Mouse (Mus musculus) limb, embryonic 13.5 days (tissue): Measurements from ENCODE around the gene Prps1l3. TPM values are rescaled to one million over a fixed set of nuclear protein-coding genes. Genes with fewer than 3 reads are reported as not detected.
"Not testable (repeated sequence)": the region's sequence is repeated elsewhere in the genome, so short reads cannot be mapped to it uniquely, and the experiment has no call there.

Source experiments
- ATAC-seq: fragments of 200-750 bp; cut with Nextera tagmentation; 2 replicates; pipeline ENCODE4 v1.8.0; 2017; ENCODE audit warnings: low read depth, moderate number of reproducible peaks, moderate TSS enrichment; ENCODE audit not compliant: low FRiP score
- H3K27ac ChIP-seq: fragments of 300-500 bp; sonication (generic); 2 replicates; pipeline ENCODE4 v1.5.1; 2015; ENCODE audit warnings: inconsistent platforms, mild to moderate bottlenecking, moderate library complexity
- H3K27me3 ChIP-seq: fragments of 300-500 bp; sonication (generic); 2 replicates; pipeline ENCODE4 v1.6.1; 2015; ENCODE audit warnings: mild to moderate bottlenecking, inconsistent platforms
- H3K36me3 ChIP-seq: fragments of 300-500 bp; sonication (generic); 2 replicates; pipeline ENCODE4 v1.6.1; 2015; ENCODE audit warnings: inconsistent platforms, mild to moderate bottlenecking, moderate library complexity
- H3K4me1 ChIP-seq: fragments of 300-500 bp; sonication (generic); 2 replicates; pipeline ENCODE4 v1.6.1; 2015; ENCODE audit warnings: inconsistent platforms
- H3K4me2 ChIP-seq: fragments of 300-500 bp; sonication (generic); replicated peaks from 2 replicates; pipeline ENCODE4 v1.6.1; 2015; ENCODE audit warnings: inconsistent platforms, mild to moderate bottlenecking, moderate library complexity
- H3K4me3 ChIP-seq: fragments of 300-500 bp; sonication (generic); 2 replicates; pipeline ENCODE4 v1.5.1; 2015; ENCODE audit warnings: moderate library complexity, mild to moderate bottlenecking, inconsistent platforms
- H3K9ac ChIP-seq: fragments of 300-500 bp; sonication (generic); 2 replicates; pipeline ENCODE4 v1.6.1; 2015; ENCODE audit warnings: mild to moderate bottlenecking, inconsistent platforms
- H3K9me3 ChIP-seq: fragments of 300-500 bp; sonication (generic); 2 replicates; pipeline ENCODE4 v1.6.1; 2016; ENCODE audit warnings: inconsistent platforms
- WGBS: fragments of 180-500 bp; shearing (Covaris S2); methylation state at CpG from one replicate; pipeline ENCODE4 v1.1.7; 2015; 5-methylcytosine and 5-hydroxymethylcytosine counted together
- polyA plus RNA-seq: library from polyadenylated mRNA; unstranded; fragments of >200 nt; fragmentation: Nextera tagmentation; extraction: Ambion mirVana; gene quantifications from 2 replicates; pipeline ENCODE4 v1.2.1, GENCODE M21; 2015

The Prps1l3 gene
- polyA plus RNA-seq, 1 experiment from 2014 or later: 70.6 TPM

DNA sequence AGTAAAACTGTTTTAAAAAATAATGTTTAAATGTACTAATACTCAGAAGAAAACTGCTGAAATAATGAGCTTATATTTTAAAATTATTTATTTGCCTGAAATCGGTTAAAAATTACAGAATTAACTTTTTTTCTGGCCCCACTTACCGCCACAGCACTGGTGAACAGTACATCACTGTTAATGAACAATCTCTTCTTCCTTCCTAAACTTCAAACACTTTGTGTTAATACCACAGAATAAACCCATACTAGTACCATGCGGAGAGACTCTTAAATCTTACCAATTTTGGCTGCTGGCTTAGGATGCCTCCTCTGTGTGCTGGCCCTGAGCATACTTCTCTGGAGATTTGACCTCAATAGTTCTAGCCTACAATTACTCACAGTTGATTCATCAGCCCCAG is 28.3 kb upstream of the Prps1l3 start:
- Histone ChIP-seq H3K9me3 (no peaks in the 10 kb centered on the region), H3K27ac (no peak overlapping the region), H3K4me2 (no peak overlapping the region), H3K27me3 (peaks cover 17% of the 10 kb centered on the region), H3K4me1 (no peaks in the 10 kb centered on the region), H3K36me3 (no peaks in the 10 kb centered on the region), H3K4me3 (no peak overlapping the region), H3K9ac (no peak overlapping the region)
- 92% methylated on average over 3 of the region's 3 CpGs for WGBS
- ATAC-seq: no peak

DNA sequence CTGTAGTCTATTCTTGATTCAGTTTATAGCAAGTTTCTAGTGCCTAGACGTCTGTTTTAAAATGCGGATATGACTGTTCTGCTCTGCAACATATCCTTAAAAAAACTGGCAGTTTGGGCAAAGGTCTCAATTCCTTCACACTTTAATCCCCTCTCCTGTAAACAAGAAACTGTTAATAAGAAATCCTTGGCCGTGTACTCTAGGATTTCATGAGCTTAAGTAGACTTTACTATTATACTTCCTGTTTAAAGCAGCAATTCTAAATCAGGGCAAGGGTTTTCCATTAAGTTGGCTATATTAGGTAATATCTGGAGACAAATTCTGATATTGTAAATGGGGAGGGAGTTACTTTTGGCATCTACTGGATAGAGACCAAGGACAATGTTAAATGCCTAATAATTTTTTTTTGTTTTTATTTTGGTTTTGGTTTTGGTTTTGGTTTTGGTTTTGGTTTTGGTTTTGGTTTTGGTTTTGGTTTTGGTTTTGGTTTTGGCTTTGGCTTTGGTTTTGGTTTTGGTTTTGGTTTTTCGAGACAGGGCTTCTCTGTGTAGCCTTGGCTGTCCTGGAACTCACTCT is 25.8 kb upstream of the Prps1l3 start:
- no peak overlapping the region for H3K27ac ChIP-seq
- H3K9ac ChIP-seq: no peak overlapping the region
- H3K4me3 ChIP-seq: no peak overlapping the region
- 73% methylated on average over 4 of the region's 4 CpGs for WGBS
- no peaks in the 10 kb centered on the region for H3K4me1 ChIP-seq
- H3K27me3 ChIP-seq: no peaks in the 10 kb centered on the region
- no peaks in the 10 kb centered on the region for H3K36me3 ChIP-seq
- H3K9me3 ChIP-seq: no peaks in the 10 kb centered on the region
- H3K4me2 ChIP-seq: no peak overlapping the region
- ATAC-seq: no peak

DNA sequence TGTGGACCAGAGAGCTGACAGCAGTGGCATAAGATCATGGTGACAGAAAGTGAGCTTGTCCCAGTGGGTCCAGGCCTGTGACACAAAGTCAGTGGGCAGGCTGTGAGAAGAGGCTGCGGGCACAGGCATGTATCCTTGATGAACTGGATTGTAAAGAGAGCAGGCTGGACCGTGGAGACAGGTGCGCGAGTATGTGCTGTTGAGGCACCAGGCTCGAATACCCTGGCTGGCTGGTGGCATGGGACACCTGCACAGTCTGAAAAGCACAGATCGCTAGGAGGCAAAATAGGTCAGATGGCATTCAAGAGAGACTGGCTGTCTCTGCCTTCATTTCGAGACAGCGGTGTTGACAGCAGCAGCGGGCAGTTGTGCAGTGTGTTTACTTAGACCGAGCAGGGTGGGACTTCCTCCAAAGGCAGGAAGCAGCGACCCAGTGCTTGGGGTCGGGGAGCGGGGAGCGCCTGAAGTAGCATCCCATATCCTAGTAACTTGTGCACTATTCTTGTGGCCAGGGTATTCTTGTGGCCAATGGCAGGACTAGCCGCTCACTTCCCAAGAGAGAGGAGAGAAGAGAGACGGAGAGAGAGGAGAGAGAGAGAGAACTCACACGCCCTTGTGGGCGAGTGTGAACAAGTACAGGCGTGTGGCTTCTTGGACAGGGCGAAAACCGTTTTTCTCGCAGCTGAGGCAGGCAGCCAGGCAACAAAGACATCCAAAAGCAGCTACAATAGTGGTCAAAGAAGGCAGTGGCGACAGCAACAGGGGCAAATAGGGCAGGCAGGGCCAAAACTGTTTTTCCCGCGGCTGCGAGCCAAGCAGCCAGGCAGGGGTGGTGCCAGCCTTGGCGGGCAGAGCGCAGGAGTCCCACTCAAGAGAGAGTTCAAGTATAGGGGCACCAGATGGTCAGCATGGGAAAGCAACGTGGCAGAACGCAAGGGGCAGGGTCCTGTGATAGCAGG is 18.6 kb upstream of the Prps1l3 start:
- Histone ChIP-seq H3K4me3 (peak overlapping the region; percentile 53), H3K27me3 (no peaks in the 10 kb centered on the region), H3K36me3 (no peaks in the 10 kb centered on the region), H3K9me3 (no peaks in the 10 kb centered on the region), H3K27ac (no peak overlapping the region), H3K4me1 (no peaks in the 10 kb centered on the region; the same call in 1 of the 2 replicates), H3K4me2 (peak overlapping the region; percentile 85), H3K9ac (peak overlapping the region; percentile 75)
- 9% methylated on average over 30 of the region's 30 CpGs for WGBS
- peak; percentile 72; the same call in 1 of the 2 replicates for ATAC-seq

DNA sequence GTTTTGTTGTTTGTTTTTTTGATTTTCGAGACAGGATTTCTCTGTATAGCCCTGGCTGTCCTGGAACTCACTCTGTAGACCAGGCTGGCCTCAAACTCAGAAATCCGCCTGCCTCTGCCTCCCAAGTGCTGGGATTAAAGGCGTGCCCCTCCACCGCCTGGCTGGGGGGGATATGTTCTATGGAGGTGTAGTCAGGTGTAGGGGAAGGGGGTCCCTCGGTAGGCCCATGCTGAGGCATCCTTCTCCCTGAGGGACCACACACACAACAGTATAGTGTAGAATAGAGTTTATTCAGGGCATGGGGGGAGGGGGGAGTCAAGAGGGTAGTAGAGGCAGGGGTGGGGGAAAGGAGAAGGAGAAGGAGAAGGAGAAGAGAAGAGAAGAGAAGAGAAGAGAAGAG is 17.7 kb upstream of the Prps1l3 start:
- 81% methylated on average over 5 of the region's 5 CpGs for WGBS
- H3K9ac ChIP-seq, H3K4me1 ChIP-seq, H3K9me3 ChIP-seq, H3K4me3 ChIP-seq, H3K27ac ChIP-seq, ATAC-seq, H3K36me3 ChIP-seq, H3K27me3 ChIP-seq: not testable (repeated sequence)
- 0 out of 2 replicates have a peak overlapping the region, but pooled peaks have one; percentile 85 for H3K4me2 ChIP-seq

DNA sequence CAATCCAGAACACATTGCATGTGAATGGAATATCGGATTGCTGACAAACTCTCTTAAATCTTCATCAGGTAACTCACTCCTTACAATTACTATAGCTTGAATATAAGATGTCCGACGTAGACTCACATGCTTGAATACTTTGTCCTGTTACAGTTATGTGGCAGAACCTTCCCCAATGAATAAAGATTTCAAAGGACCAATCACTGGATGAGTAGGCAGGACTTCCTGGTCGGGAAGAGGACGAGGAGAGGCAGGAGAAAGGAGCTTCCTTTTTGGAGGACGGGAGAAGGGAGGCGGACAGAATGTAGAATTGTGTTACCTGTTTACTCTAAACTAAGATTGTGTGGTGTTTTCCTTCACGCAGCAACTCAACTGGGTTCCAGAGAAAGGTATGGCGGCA is 3.8 kb upstream of the Prps1l3 start:
- Histone ChIP-seq H3K27me3 (no peaks in the 10 kb centered on the region; the same call in 1 of the 2 replicates), H3K4me1 (peaks cover 5% of the 10 kb centered on the region), H3K9ac (no peak overlapping the region), H3K9me3 (no peaks in the 10 kb centered on the region), H3K4me3 (no peak overlapping the region), H3K27ac (no peak overlapping the region), H3K4me2 (no peak overlapping the region), H3K36me3 (no peaks in the 10 kb centered on the region)
- 86% methylated on average over 9 of the region's 9 CpGs for WGBS
- ATAC-seq: no peak

DNA sequence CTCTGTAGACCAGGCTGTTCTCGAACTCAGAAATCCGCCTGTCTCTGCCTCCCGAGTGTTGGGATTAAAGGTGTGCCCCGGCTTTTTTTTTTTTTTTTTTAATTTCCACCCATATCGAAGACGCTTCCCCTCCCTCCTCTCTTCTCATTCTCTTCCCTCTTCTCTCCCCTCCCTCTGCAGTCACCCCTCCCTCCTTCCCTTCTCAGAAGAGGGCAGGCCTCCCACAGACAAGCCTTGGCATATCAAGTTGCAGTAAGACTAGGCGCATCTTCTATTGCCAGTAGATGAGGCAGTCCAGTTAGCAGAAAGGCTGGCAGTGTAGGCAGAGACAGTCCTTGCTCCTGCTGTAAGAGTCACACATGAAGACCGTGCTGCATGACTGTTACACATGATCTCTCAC is 2.4 kb upstream of the Prps1l3 start:
- no peaks in the 10 kb centered on the region for H3K9me3 ChIP-seq
- 89% methylated on average over 6 of the region's 8 CpGs for WGBS
- H3K4me2 ChIP-seq: no peak overlapping the region
- H3K4me1 ChIP-seq: peaks cover 7% of the 10 kb centered on the region
- no peak for ATAC-seq
- no peak overlapping the region for H3K9ac ChIP-seq
- no peak overlapping the region for H3K27ac ChIP-seq
- H3K4me3 ChIP-seq: no peak overlapping the region
- no peaks in the 10 kb centered on the region; the same call in 1 of the 2 replicates for H3K27me3 ChIP-seq
- H3K36me3 ChIP-seq: no peaks in the 10 kb centered on the region

DNA sequence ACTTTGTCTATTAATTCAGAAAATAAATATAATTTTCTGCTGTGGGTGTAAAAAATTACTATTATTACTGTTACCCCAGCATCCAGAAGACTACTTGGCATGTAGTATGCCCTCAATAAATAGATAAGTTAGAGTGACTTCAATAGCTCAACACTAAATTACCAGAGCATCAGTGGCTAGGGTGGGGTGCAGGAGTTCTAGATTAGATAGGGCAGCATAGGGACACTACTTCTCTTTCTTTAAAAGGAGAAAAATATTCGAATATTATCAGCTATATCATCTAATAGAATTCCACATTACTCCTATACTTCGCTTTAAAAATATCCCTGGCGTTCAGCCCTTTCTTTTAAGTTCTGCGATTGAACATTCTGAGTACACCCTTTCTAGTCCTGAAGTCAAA is 509 bp upstream of the Prps1l3 start:
- no peaks in the 10 kb centered on the region; the same call in 1 of the 2 replicates for H3K27me3 ChIP-seq
- no peaks in the 10 kb centered on the region for H3K9me3 ChIP-seq
- peak overlapping the region; percentile 59 for H3K9ac ChIP-seq
- H3K4me3 ChIP-seq: peak overlapping the region; percentile 77
- peaks cover 3% of the 10 kb centered on the region; the same call in 1 of the 2 replicates for H3K36me3 ChIP-seq
- H3K4me1 ChIP-seq: peaks cover 7% of the 10 kb centered on the region
- H3K27ac ChIP-seq: no peak overlapping the region
- H3K4me2 ChIP-seq: peak overlapping the region; percentile 67
- ATAC-seq: no peak
- WGBS: 34% methylated on average over 4 of the region's 4 CpGs

DNA sequence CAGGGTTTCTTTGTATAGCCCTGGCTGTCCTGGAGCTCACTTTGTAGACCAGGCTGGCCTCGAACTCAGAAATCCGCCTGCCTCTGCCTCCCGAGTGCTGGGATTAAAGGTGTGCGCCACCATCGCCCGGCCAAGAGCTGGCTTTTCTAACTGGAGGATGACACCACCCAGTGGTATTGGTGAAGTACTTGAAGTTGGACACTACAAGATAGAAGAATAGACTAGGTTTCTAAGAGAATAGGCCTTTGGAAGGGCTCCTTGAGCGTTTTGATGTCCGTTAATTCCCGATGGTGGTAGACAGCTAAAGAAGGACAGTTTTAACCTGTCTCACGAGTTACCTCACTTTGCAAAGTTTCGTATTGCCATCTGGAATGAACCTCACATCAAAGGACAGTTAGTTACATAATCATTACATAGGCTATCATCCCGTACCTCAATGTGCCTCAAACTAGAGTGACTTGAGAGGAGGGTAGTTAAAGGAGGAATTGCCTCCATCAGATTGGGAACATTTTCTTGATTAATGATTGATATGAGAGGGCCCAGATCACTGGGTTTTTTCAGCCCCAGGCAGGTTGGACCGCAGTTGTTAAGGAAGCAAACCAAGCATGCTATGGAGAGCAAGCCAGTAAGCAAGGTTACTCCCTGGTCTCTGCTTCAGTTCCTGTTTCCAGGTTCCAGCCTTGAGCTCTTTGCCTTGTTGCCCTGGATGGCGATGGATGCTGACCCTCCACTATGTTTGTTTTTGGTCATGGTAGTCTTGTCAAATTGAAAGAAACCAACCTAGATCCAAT is 1.1 kb downstream of the Prps1l3 start:
- ATAC-seq: no peak

DNA sequence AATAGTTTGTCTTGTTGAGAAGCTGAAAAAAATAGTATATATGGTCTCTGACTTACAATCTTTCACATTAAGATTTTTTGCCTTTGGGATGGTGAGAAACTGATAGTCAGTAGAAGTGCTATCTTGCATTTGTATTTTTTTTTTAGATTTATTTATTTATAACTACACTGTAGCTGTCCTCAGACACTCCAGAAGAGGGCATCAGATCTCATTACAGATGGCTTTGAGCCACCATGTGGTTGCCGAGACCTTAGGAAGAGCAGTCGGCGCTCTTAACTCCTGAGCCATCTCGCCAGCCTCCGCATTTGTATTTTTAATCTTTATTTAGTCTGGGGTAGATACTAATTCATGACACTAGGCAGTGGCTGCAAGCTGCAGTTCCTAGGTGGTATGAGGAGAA is 3.2 kb downstream of the Prps1l3 start:
- no peaks in the 10 kb centered on the region; the same call in 1 of the 2 replicates for H3K9me3 ChIP-seq
- no peaks in the 10 kb centered on the region; the same call in 1 of the 2 replicates for H3K27me3 ChIP-seq
- H3K36me3 ChIP-seq: peaks cover 11% of the 10 kb centered on the region
- H3K4me1 ChIP-seq: peaks cover 7% of the 10 kb centered on the region
- no peak for ATAC-seq
- H3K4me3 ChIP-seq: no peak overlapping the region
- no peak overlapping the region for H3K27ac ChIP-seq
- no peak overlapping the region for H3K4me2 ChIP-seq
- H3K9ac ChIP-seq: no peak overlapping the region
- whole genome bisulfite sequencing: 89% methylated on average over 5 of the region's 5 CpGs

More for the DNA sequence above, 1.1 kb downstream of the Prps1l3 start:
- H3K4me1 ChIP-seq: peaks cover 7% of the 10 kb centered on the region
- no peaks in the 10 kb centered on the region; the same call in 1 of the 2 replicates for H3K27me3 ChIP-seq
- peaks cover 7% of the 10 kb centered on the region; the same call in 1 of the 2 replicates for H3K36me3 ChIP-seq
- peak overlapping the region; percentile 67 for H3K4me2 ChIP-seq
- peak overlapping the region; percentile 85 for H3K9ac ChIP-seq
- WGBS: 77% methylated on average over 14 of the region's 14 CpGs
- no peak overlapping the region for H3K27ac ChIP-seq
- H3K4me3 ChIP-seq: peak overlapping the region; percentile 77
- no peaks in the 10 kb centered on the region for H3K9me3 ChIP-seq

DNA sequence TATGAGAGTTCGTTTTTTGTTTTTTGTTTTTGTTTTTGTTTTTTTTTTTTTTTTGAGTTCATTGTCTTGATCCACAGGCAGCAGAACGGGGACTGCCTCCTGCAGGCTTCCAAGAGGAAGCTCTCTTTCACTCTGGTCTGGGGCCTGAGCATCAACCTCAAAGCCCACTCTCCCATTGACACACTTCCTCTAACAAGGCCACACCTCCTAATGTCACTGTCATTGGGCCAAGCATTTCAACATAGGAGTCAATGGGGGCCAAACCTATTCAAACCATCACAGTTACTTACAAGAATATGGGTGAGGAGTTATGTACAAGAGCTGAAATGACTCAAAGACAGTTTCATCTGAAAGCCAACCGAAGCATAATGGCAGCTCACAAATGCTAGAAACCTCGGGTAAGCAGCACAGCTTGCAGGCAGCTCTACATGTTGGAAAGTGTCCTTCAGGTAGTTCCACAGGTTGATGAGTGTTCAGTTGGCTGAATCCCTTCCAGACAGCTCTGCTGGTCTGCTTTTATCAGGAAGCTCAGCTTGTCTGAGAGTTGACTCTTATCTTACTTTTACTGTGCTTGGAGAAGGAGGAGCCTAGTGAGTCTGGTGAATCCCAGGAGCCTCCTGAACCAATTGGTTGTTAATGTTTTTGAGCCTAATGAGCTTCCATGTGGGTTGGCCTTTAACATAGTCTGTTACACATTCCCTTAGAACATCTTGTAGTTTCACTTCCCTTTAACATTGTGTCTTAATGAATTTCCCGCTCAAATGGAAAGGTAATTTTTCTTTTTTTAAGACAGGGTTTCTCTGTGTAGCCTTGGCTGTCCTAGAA is 13.7 kb downstream of the Prps1l3 start:
- H3K9me3 ChIP-seq: no peaks in the 10 kb centered on the region
- H3K4me3 ChIP-seq: no peak overlapping the region
- H3K27ac ChIP-seq: no peak overlapping the region
- no peak for ATAC-seq
- no peaks in the 10 kb centered on the region for H3K4me1 ChIP-seq
- no peak overlapping the region for H3K9ac ChIP-seq
- peaks cover 39% of the 10 kb centered on the region for H3K36me3 ChIP-seq
- H3K4me2 ChIP-seq: no peak overlapping the region
- no peaks in the 10 kb centered on the region for H3K27me3 ChIP-seq
- 93% methylated on average over 5 of the region's 5 CpGs for WGBS

DNA sequence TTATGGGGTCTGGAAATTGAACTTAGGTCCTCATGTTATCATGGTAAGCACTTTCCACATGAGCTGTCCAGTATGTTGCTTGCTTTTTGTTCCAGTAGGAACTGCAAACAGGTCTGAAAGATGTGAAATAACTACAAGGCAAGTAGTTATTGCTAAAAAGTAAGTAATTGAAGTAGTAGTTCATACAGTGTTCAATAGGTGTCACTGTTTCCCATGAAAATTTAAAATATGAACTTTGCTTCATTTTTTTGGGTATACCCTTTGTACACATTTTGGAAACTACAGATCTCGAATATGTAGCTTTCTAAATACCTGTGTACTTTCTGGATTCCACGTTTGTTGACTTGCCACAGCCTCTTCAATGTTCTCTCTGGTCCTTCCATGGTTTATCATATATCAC is 28.4 kb downstream of the Prps1l3 start:
- no peaks in the 10 kb centered on the region for H3K27me3 ChIP-seq
- 54% methylated on average over 2 of the region's 2 CpGs for WGBS
- H3K9ac ChIP-seq: no peak overlapping the region
- H3K27ac ChIP-seq: no peak overlapping the region
- ATAC-seq: no peak
- no peaks in the 10 kb centered on the region for H3K4me1 ChIP-seq
- H3K36me3 ChIP-seq: no peaks in the 10 kb centered on the region
- no peak overlapping the region for H3K4me2 ChIP-seq
- H3K4me3 ChIP-seq: no peak overlapping the region
- H3K9me3 ChIP-seq: no peaks in the 10 kb centered on the region
